Comparison of ENCODE assay signal across 19 mouse cellular contexts in genomic region chr15:87196306-87196893, GRCm38 (mm10).
DNase-seq lines count a peak whose midpoint lies in the region; ATAC-seq lines count a peak whose summit lies in the region.
"Had no signal": no experiment of that assay in that cellular context is flagged by ENCODE, and none has a peak within 500 bp of the region (broad histone marks: within the 10 kb centered on the region; RNA-seq: fewer than 3 reads in every experiment).

No protein-coding gene starts in this region.

- peak; percentile 23 for DNase-seq in hindbrain, embryonic 10.5 days (ENCODE audit: low spot score)
- DNase-seq in hindbrain, embryonic 14.5 days (ENCODE audit: low spot score): no peak
- DNase-seq in testis, postnatal 10 days (ENCODE audit: low spot score): peak; percentile 10
- no peak for DNase-seq in testis, postnatal 14 days (ENCODE audit: low spot score)
- DNase-seq in hindbrain, embryonic 11.5 days (ENCODE audit: low spot score): peak; percentile 18
- DNase-seq in kidney, adult 9 months: no peak
- no peak for DNase-seq in ovary, postnatal 10 days (ENCODE audit: low spot score)
- no peak for DNase-seq in ovary, postnatal 36 days (ENCODE audit: low spot score)
- DNase-seq: adrenal gland, postnatal 10 days; cerebellum, adult 9-10 months; forebrain, postnatal 0 days; gastrocnemius, postnatal 10 days; right cerebral cortex, adult 18-20 months had no signal

- WGBS in hindbrain, embryonic 10.5 days: 31% methylated on average over 6 of the region's 6 CpGs
- WGBS in hindbrain, embryonic 14.5 days: 34% methylated on average over 6 of the region's 6 CpGs
- WGBS in hindbrain, embryonic 11.5 days: 32% methylated on average over 6 of the region's 6 CpGs

- peaks cover 3% of the 10 kb centered on the region; the same call in 1 of the 2 replicates for H3K27me3 ChIP-seq in hindbrain, embryonic 10.5 days (ENCODE audit: insufficient read depth, poor library complexity, severe bottlenecking)
- no peaks in the 10 kb centered on the region for H3K27me3 ChIP-seq in hindbrain, embryonic 14.5 days (ENCODE audit: control insufficient read depth, insufficient read depth, low read length)
- H3K27me3 ChIP-seq in hindbrain, embryonic 11.5 days (ENCODE audit: control insufficient read depth, insufficient read depth, low read length): no peaks in the 10 kb centered on the region
- H3K27me3 ChIP-seq: kidney, embryonic 15.5 days; lung, embryonic 15.5 days; megakaryocyte, embryonic 14.5 days; neural tube, embryonic 15.5 days had no signal

- H3K4me3 ChIP-seq in hindbrain, embryonic 10.5 days: no peak overlapping the region
- H3K4me3 ChIP-seq in hindbrain, embryonic 14.5 days (replicated peaks; ENCODE audit: low read length): no peak overlapping the region
- no peak overlapping the region for H3K4me3 ChIP-seq in hindbrain, embryonic 11.5 days (ENCODE audit: low read depth, low read length)
- H3K4me3 ChIP-seq: kidney, embryonic 15.5 days; limb, embryonic 10.5 days; lung, embryonic 15.5 days; megakaryocyte, embryonic 14.5 days; neural tube, embryonic 15.5 days had no signal

- no peak overlapping the region for H3K4me2 ChIP-seq in hindbrain, embryonic 14.5 days (replicated peaks)
- H3K4me2 ChIP-seq in hindbrain, embryonic 11.5 days (replicated peaks; ENCODE audit: low read depth, low read length): no peak overlapping the region
- H3K4me2 ChIP-seq: kidney, embryonic 15.5 days; liver, embryonic 11.5 days; lung, embryonic 15.5 days; neural tube, embryonic 15.5 days had no signal

- H3K27ac ChIP-seq in hindbrain, embryonic 10.5 days: peak overlapping the region; percentile 64
- H3K27ac ChIP-seq in hindbrain, embryonic 14.5 days: no peak overlapping the region
- H3K27ac ChIP-seq in hindbrain, embryonic 11.5 days (ENCODE audit: low read depth, low read length): no peak overlapping the region
- H3K27ac ChIP-seq: kidney, embryonic 15.5 days; limb, embryonic 10.5 days; lung, embryonic 15.5 days; neural tube, embryonic 15.5 days had no signal

- no peak for ATAC-seq in hindbrain, embryonic 14.5 days (ENCODE audit: low FRiP score)
- 0 out of 2 replicates have a peak, but pooled peaks have one; percentile 38 for ATAC-seq in hindbrain, embryonic 11.5 days (ENCODE audit: low FRiP score)
- ATAC-seq: forebrain, postnatal 0 days had no signal

- peaks cover 48% of the 10 kb centered on the region for H3K4me1 ChIP-seq in hindbrain, embryonic 10.5 days (replicated peaks)
- peaks cover 5% of the 10 kb centered on the region; the same call in 1 of the 2 replicates for H3K4me1 ChIP-seq in hindbrain, embryonic 14.5 days (replicated peaks; ENCODE audit: control insufficient read depth, insufficient read depth, low read length)
- peaks cover 12% of the 10 kb centered on the region for H3K4me1 ChIP-seq in hindbrain, embryonic 11.5 days (replicated peaks; ENCODE audit: control insufficient read depth, insufficient read depth, low read length)
- H3K4me1 ChIP-seq: kidney, embryonic 15.5 days; limb, embryonic 10.5 days; lung, embryonic 15.5 days; megakaryocyte, embryonic 14.5 days had no signal

- no peak overlapping the region for H3K9ac ChIP-seq in hindbrain, embryonic 14.5 days
- H3K9ac ChIP-seq in hindbrain, embryonic 11.5 days (ENCODE audit: low read depth, low read length): no peak overlapping the region
- H3K9ac ChIP-seq: forebrain, postnatal 0 days; kidney, embryonic 15.5 days; lung, embryonic 15.5 days; neural tube, embryonic 15.5 days had no signal

- H3K36me3 ChIP-seq in hindbrain, embryonic 10.5 days: no peaks in the 10 kb centered on the region
- no peaks in the 10 kb centered on the region for H3K36me3 ChIP-seq in hindbrain, embryonic 14.5 days (replicated peaks; ENCODE audit: control insufficient read depth, insufficient read depth)
- no peaks in the 10 kb centered on the region for H3K36me3 ChIP-seq in hindbrain, embryonic 11.5 days (ENCODE audit: control insufficient read depth, insufficient read depth, low read length)
- H3K36me3 ChIP-seq: kidney, embryonic 15.5 days; limb, embryonic 10.5 days; lung, embryonic 15.5 days; neural tube, embryonic 15.5 days had no signal

- no peaks in the 10 kb centered on the region for H3K9me3 ChIP-seq in hindbrain, embryonic 10.5 days
- H3K9me3 ChIP-seq in hindbrain, embryonic 14.5 days (ENCODE audit: control insufficient read depth, low read length): no peaks in the 10 kb centered on the region
- no peaks in the 10 kb centered on the region for H3K9me3 ChIP-seq in hindbrain, embryonic 11.5 days (ENCODE audit: control insufficient read depth, low read length)
- H3K9me3 ChIP-seq: kidney, embryonic 15.5 days; limb, embryonic 10.5 days; lung, embryonic 15.5 days; neural tube, embryonic 15.5 days had no signal

Comparison
In these comparisons a context has a peak if more than half of its experiments do, and no peak if none do; other contexts are left out.
1. DNase-seq: peak in hindbrain, embryonic 10.5 days (single experiment), testis, postnatal 10 days (single experiment) and hindbrain, embryonic 11.5 days (single experiment); none in hindbrain, embryonic 14.5 days (single experiment), testis, postnatal 14 days (single experiment), kidney, adult 9 months (single experiment), ovary, postnatal 10 days (single experiment) and ovary, postnatal 36 days (single experiment).